Mouse (Mus musculus): ENCODE measurements around the gene Gm49369. TPM values are rescaled to one million over a fixed set of nuclear protein-coding genes. Genes with fewer than 3 reads are reported as not detected.

The Gm49369 gene
- total and polyA plus RNA-seq, 3 experiments = 5.2 to 8.4 TPM; not detected in 1

DNA sequence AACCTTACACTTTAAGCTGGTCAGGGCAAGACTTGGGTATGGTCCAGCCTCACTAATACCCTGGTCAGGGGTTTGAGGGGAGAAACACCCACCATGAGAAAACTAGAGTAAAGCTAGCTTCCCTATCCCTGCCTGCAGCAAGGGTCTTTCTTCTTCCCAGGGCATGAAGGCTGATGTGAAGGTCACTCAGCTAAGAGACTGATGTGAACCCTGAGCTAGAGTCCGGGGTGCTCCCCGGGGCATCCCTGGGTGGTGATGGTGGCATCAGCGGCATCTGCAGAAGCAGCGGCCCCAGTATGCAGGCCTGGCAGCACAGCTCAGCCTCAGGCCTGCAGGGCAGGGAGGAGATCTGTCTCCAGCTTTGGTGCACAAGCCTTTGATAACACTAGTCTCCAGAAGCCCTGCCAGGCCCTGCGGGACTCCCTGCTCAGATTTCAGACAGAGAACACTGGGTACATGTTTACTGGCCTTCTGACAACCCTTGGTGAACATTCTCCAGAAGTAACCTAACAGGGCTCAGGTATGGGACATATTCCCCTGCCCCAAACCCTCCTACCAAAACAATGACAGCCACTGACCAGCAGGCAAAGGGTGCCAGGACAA lies 8.0 kb downstream of the Gm49369 start:
- no peak overlapping the region for H3K27ac ChIP-seq (ENCODE audit: insufficient read depth, low read depth)

DNA sequence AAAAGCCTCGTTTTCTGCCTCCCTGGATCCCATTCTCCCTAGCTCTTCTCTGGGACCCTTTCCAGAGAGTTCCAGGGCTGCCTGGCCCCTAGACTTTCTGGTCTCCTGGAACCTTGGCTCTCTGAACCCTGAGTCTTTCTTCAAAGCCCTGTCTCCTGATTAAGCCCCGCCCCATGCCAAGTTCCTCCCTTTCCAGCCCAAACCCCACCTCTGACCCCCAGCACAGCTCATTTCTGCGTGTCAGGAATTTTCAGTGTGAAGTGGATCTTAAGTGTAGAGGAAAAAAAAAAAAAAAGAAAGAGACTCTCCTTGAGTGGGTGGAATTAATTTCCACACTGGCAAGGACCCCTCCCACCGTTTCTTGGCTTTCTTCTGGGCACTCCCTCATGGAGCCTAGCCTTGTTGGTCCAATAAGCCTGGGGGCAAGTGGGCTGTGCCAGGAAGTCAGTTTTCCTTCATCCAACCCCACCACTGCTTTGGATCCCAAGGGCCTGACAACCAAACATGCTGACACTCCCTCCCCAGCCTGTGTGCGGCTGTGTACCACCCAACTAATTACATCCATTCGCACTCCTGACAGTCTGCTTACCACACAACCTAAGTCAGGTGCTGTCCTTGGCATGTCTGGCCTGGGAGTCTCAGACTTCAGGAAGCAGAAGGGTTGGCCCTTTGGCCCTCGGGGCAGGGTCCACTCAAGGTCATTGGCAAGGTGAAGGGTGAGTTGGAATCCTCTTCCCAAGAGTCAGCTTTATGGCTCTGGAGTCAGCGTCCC lies 8.6 kb downstream of the Gm49369 start, which contains the start of gene Ifitm10:
Gene Ifitm10, minus strand, starts transcription at position 113 of the 772 bp plus-strand sequence.
- H3K36me3 ChIP-seq (replicated peaks in 1 of 2; ENCODE audit: control insufficient read depth in 1 of 2, insufficient read depth in 1 of 2, low read length in 1 of 2) = peaks cover 25 to 46% of the 10 kb centered on the region in 2 experiments
- no peaks in the 10 kb centered on the region for H3K4me1 ChIP-seq (ENCODE audit: control insufficient read depth in 1 of 2, insufficient read depth in 2 of 2)
- no peak for DNase-seq (ENCODE audit: extremely low read depth)

More for the DNA sequence above, 8.0 kb downstream of the Gm49369 start:
- Histone ChIP-seq H3K36me3 (replicated peaks in 1 of 2; ENCODE audit: control insufficient read depth in 1 of 2, insufficient read depth in 1 of 2, low read length in 1 of 2) (peaks cover 32 to 53% of the 10 kb centered on the region in 2 experiments), H3K27me3 (replicated peaks) (no peaks in the 10 kb centered on the region), H3K4me3 (replicated peaks in 1 of 3; ENCODE audit: low read depth in 2 of 3, low read length in 2 of 3, poor library complexity in 1 of 3) (no peak overlapping the region), H3K9me3 (replicated peaks; ENCODE audit: low read length) (no peaks in the 10 kb centered on the region), H3K79me2 (replicated peaks; ENCODE audit: control insufficient read depth, extremely low read depth, insufficient read depth, poor library complexity, severe bottlenecking) (no peaks in the 10 kb centered on the region), H3K4me2 (ENCODE audit: insufficient read depth, low read depth, poor library complexity, severe bottlenecking) (no peak overlapping the region), H3K4me1 (ENCODE audit: control insufficient read depth in 1 of 2, insufficient read depth in 2 of 2) (no peaks in the 10 kb centered on the region), H3K9ac (ENCODE audit: insufficient read depth, low read depth) (no peak overlapping the region)
- in situ Hi-C loops (cut with MboI; ENCODE audit: low pct_ligation_motif_present, low pct_unique_long_range_greater_than_20kb, low sequenced_read_pairs) (no loop called here), dilution Hi-C loops (cut with MboI; ENCODE audit: extremely low pct_ligation_motif_present, extremely low pct_unique_long_range_greater_than_20kb, low sequenced_read_pairs) (no loop called here)
- TF ChIP-seq ZMIZ1 (IDR thresholded peaks at IDR 0.05; ENCODE audit: low read depth, low read length) = no peak
- TF ChIP-seq KAT2A (IDR thresholded peaks at IDR 0.05; ENCODE audit: insufficient replicate concordance, low read length) = no peak
- no peak for TF ChIP-seq TCF12 (IDR thresholded peaks at IDR 0.05; ENCODE audit: low read depth, low read length)
- TF ChIP-seq IRF4 (IDR thresholded peaks at IDR 0.05; ENCODE audit: low read depth, low read length) = no peak
- TF ChIP-seq BHLHE40 (IDR thresholded peaks at IDR 0.05; ENCODE audit: low read depth, low read length) = no peak
- no peak for TF ChIP-seq ZC3H11A (IDR thresholded peaks at IDR 0.05; ENCODE audit: low read depth, low read length)
- TF ChIP-seq MAX (IDR thresholded peaks at IDR 0.05; ENCODE audit: low read length) = no peak
- no peak for DNase-seq (ENCODE audit: extremely low read depth)

DNA sequence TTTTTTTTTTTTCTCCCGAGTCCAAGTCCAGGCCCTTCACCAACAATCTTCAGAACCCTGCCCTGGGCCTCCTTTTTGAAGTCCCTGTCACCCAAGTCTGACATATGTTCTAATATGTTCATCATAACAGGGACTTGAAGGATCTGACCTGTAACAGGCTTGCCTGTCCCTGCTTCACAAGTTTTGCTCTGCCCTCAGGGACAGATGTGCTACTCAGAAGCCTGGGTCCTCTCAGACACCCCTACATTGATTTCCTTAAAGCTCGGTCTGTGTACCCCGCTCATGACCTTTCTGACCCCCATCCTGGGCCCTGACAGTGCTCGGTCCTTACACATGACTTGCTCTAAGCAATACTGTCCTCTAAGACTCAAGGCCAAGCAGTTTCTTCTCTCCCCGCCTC lies 9.4 kb downstream of the Gm49369 start:
- H3K4me1 ChIP-seq (ENCODE audit: control insufficient read depth in 1 of 2, insufficient read depth in 2 of 2) = no peaks in the 10 kb centered on the region
- DNase-seq (ENCODE audit: extremely low read depth) = no peak
- H3K27me3 ChIP-seq (replicated peaks) = peaks cover 9% of the 10 kb centered on the region
- no peaks in the 10 kb centered on the region for H3K79me2 ChIP-seq (replicated peaks; ENCODE audit: control insufficient read depth, extremely low read depth, insufficient read depth, poor library complexity, severe bottlenecking)
- H3K9ac ChIP-seq (ENCODE audit: insufficient read depth, low read depth) = no peak overlapping the region
- H3K4me2 ChIP-seq (ENCODE audit: insufficient read depth, low read depth, poor library complexity, severe bottlenecking) = no peak overlapping the region
- in situ Hi-C loops (cut with MboI; ENCODE audit: low pct_ligation_motif_present, low pct_unique_long_range_greater_than_20kb, low sequenced_read_pairs) = no loop called here
- H3K9me3 ChIP-seq (replicated peaks; ENCODE audit: low read length) = no peaks in the 10 kb centered on the region
- H3K36me3 ChIP-seq (replicated peaks in 1 of 2; ENCODE audit: control insufficient read depth in 1 of 2, insufficient read depth in 1 of 2, low read length in 1 of 2) = peaks cover 20 to 38% of the 10 kb centered on the region in 2 experiments
- dilution Hi-C loops (cut with MboI; ENCODE audit: extremely low pct_ligation_motif_present, extremely low pct_unique_long_range_greater_than_20kb, low sequenced_read_pairs) = no loop called here
- H3K4me3 ChIP-seq (replicated peaks in 1 of 3; ENCODE audit: low read depth in 2 of 3, low read length in 2 of 3, poor library complexity in 1 of 3) = no peak overlapping the region
- H3K27ac ChIP-seq (ENCODE audit: insufficient read depth, low read depth) = no peak overlapping the region
- TF ChIP-seq MXI1 (IDR thresholded peaks at IDR 0.05; ENCODE audit: low read depth, low read length) (no peak), E2F4 (IDR thresholded peaks at IDR 0.05; ENCODE audit: insufficient replicate concordance, low read depth, low read length) (no peak), PAX5 (IDR thresholded peaks at IDR 0.05; ENCODE audit: low read length) (no peak), USF2 (conservative IDR thresholded peaks at IDR 0.05; ENCODE audit: low read depth, low read length) (no peak), CHD2 (IDR thresholded peaks at IDR 0.05; ENCODE audit: low read length) (no peak), MAZ (IDR thresholded peaks at IDR 0.05; ENCODE audit: low read depth, low read length) (no peak), ELF1 (IDR thresholded peaks at IDR 0.05; ENCODE audit: low read depth, low read length) (no peak), RAD21 (IDR thresholded peaks at IDR 0.05; ENCODE audit: low read depth, low read length) (no peak), BHLHE40 (IDR thresholded peaks at IDR 0.05; ENCODE audit: low read depth, low read length) (no peak), UBTF (IDR thresholded peaks at IDR 0.05; ENCODE audit: low read depth, low read length) (no peak), SIN3A (IDR thresholded peaks at IDR 0.05; ENCODE audit: low read length) (no peak), KAT2A (IDR thresholded peaks at IDR 0.05; ENCODE audit: insufficient replicate concordance, low read length) (no peak), TBP (conservative IDR thresholded peaks at IDR 0.05; ENCODE audit: low read depth, low read length) (no peak), RCOR1 (conservative IDR thresholded peaks at IDR 0.05; ENCODE audit: low read depth, low read length) (no peak), NRF1 (IDR thresholded peaks at IDR 0.05; ENCODE audit: low read depth, low read length) (no peak), CTCF (conservative IDR thresholded peaks at IDR 0.05 in 1 of 2, IDR thresholded peaks at IDR 0.05 in 1 of 2; ENCODE audit: low read depth in 2 of 2, low read length in 2 of 2) (no peak), USF1 (IDR thresholded peaks at IDR 0.05; ENCODE audit: low read depth, low read length) (no peak), ETS1 (conservative IDR thresholded peaks at IDR 0.05; ENCODE audit: low read depth, low read length) (no peak)

More for the DNA sequence above, 8.6 kb downstream of the Gm49369 start, which contains the start of gene Ifitm10:
- Histone ChIP-seq H3K4me2 (ENCODE audit: insufficient read depth, low read depth, poor library complexity, severe bottlenecking) (no peak within 1 kb of the TSS), H3K27ac (ENCODE audit: insufficient read depth, low read depth) (no peak within 1 kb of the TSS), H3K9ac (ENCODE audit: insufficient read depth, low read depth) (no peak within 1 kb of the TSS), H3K27me3 (replicated peaks) (peaks cover 3% of the 10 kb centered on the region), H3K79me2 (replicated peaks; ENCODE audit: control insufficient read depth, extremely low read depth, insufficient read depth, poor library complexity, severe bottlenecking) (no peaks in the 10 kb centered on the region), H3K4me3 (replicated peaks in 1 of 3; ENCODE audit: low read depth in 2 of 3, low read length in 2 of 3, poor library complexity in 1 of 3) (no peak within 1 kb of the TSS), H3K9me3 (replicated peaks; ENCODE audit: low read length) (no peaks in the 10 kb centered on the region)
- no peak for TF ChIP-seq BHLHE40 (IDR thresholded peaks at IDR 0.05; ENCODE audit: low read depth, low read length)
- dilution Hi-C loops (cut with MboI; ENCODE audit: extremely low pct_ligation_motif_present, extremely low pct_unique_long_range_greater_than_20kb, low sequenced_read_pairs) (no loop called here), in situ Hi-C loops (cut with MboI; ENCODE audit: low pct_ligation_motif_present, low pct_unique_long_range_greater_than_20kb, low sequenced_read_pairs) (no loop called here)

Measured in CH12.LX (cell line).